Mouse (Mus musculus) spleen, adult 2 months (tissue): ENCODE data around the gene Igf2r.

Experiments used
- CTCF ChIP-seq: fragments of 200-500 bp; IDR thresholded peaks from 2 replicates; pipeline ENCODE4 v1.5.1; 2011; ENCODE audit warnings: mild to moderate bottlenecking, inconsistent platforms; ENCODE audit not compliant: insufficient read depth, insufficient read length, insufficient replicate concordance; ENCODE audit errors: extremely low read depth
- POLR2A ChIP-seq: fragments of 200-500 bp; IDR thresholded peaks from 2 replicates; pipeline ENCODE4 v1.6.1; 2011; ENCODE audit warnings: low read depth, low read length, inconsistent platforms

DNA sequence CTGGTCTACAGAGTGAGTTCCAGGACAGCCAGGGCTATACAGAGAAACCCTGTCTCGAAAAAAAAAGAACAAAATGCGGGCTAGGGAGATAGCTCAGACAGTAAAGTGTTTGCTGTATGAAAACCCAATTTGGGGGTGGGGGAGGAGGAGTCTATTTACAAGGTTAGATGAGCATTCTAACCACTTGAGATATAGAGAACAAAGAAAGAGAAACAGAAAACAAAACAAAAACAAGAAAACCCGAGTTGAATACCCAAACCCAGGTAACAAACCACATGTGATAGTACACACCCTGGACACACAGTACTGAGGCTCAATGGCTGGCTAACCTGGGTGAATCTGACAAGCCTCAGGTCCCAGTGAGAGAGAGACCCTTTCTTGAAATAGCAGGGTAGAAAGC, 41.7 kb downstream of the Igf2r start:
- TF ChIP-seq CTCF (no peak), POLR2A (no peak)
